Mouse (Mus musculus) forebrain, postnatal 0 days (tissue): Measurements from ENCODE around the gene Stambpl1. TPM values are rescaled to one million over a fixed set of nuclear protein-coding genes. Genes with fewer than 3 reads are reported as not detected.
"Not testable (repeated sequence)": the region's sequence is repeated elsewhere in the genome, so short reads cannot be mapped to it uniquely, and the experiment has no call there.

Source experiments
- ATAC-seq: fragments of 200-750 bp; cut with Nextera tagmentation; 2 replicates; pipeline ENCODE4 v1.8.0; 2017; ENCODE audit warnings: mild to moderate bottlenecking, moderate library complexity
- DNase-seq: peaks from one replicate; pipeline ENCODE4 v3.0.0-alpha.2; 2015
- H3K27ac ChIP-seq: fragments of 300-500 bp; sonication (generic); 2 replicates; pipeline ENCODE4 v1.5.1; 2014; ENCODE audit warnings: low read depth, mild to moderate bottlenecking, antibody characterized with exemption, low read length, moderate library complexity, mixed read lengths
- H3K27me3 ChIP-seq: fragments of 300-500 bp; sonication (generic); 2 replicates; pipeline ENCODE4 v1.6.1; 2014; ENCODE audit warnings: mild to moderate bottlenecking, low read length, mixed read lengths; ENCODE audit not compliant: insufficient read depth
- H3K36me3 ChIP-seq: fragments of 300-500 bp; sonication (generic); 2 replicates; pipeline ENCODE4 v1.6.1; 2014; ENCODE audit warnings: mild to moderate bottlenecking, moderate library complexity; ENCODE audit not compliant: insufficient read depth
- H3K4me1 ChIP-seq: fragments of 300-500 bp; sonication (generic); 2 replicates; pipeline ENCODE4 v1.6.1; 2014; ENCODE audit warnings: antibody characterized with exemption; ENCODE audit not compliant: insufficient read depth
- H3K4me2 ChIP-seq: fragments of 300-500 bp; sonication (generic); 2 replicates; pipeline ENCODE4 v1.6.1; 2014; ENCODE audit warnings: low read depth, mild to moderate bottlenecking, moderate library complexity
- H3K4me3 ChIP-seq: fragments of 300-500 bp; sonication (generic); 2 replicates; pipeline ENCODE4 v1.5.1; 2014; ENCODE audit warnings: low read depth, low read length, mixed read lengths
- H3K9ac ChIP-seq: fragments of 300-500 bp; sonication (generic); 2 replicates; pipeline ENCODE4 v1.6.1; 2014; ENCODE audit warnings: mild to moderate bottlenecking
- H3K9me3 ChIP-seq: fragments of 300-500 bp; sonication (generic); 2 replicates; pipeline ENCODE4 v1.6.1; 2016; ENCODE audit warnings: low read length
- CTCF ChIP-seq: sonication (generic); IDR thresholded peaks from 2 replicates; pipeline ENCODE4 v1.5.1; 2016; ENCODE audit warnings: antibody characterized with exemption, control low read depth, low read depth
- WGBS: fragments of 180-500 bp; shearing (Covaris S2); extraction: QIAGEN DNeasy Blood & Tissue Kit; methylation state at CpG from one replicate; pipeline ENCODE4 v1.1.7; 2014; 5-methylcytosine and 5-hydroxymethylcytosine counted together
- polyA plus RNA-seq: library from polyadenylated mRNA; unstranded; fragments of >200 nt; fragmentation: Nextera tagmentation; extraction: Ambion mirVana; gene quantifications from 2 replicates; pipeline ENCODE4 v1.2.1, GENCODE M21; 2015
- total RNA-seq: library from RNA; depleted of rRNA; stranded (reverse); fragments of >200 nt; gene quantifications from 2 replicates; pipeline ENCODE4 v1.2.3, GENCODE M21; 2014

Stambpl1 gene
- total and polyA plus RNA-seq, 2 experiments from 2014 or later: 17.7 to 22.8 TPM

DNA sequence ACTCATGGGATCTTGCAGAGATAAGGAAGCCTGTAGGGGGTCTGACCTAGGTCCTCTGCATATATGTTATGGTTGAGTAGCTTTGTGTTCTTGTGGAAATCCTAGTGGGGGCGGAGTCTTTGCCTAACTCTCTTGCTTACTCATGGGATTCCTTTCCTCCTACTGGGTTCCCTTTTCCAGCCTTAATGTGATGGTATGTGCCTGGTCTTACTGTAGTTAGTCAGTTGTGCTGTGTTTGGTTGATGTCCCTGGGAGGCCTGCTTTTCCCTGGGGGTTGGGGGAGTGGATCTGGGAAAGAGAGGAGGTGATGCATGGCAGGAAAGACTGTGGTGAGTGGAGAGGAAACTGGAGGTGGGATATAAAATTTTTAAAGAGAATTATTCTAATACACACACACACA is 6.0 kb downstream of the Stambpl1 start:
- Histone ChIP-seq H3K27me3 (no peaks in the 10 kb centered on the region), H3K4me1 (0 out of 2 replicates have a peak, but pooled peaks cover 8% of the 10 kb centered on the region), H3K36me3 (no peaks in the 10 kb centered on the region), H3K4me2 (no peak overlapping the region), H3K9me3 (no peaks in the 10 kb centered on the region), H3K27ac (no peak overlapping the region), H3K4me3 (no peak overlapping the region), H3K9ac (no peak overlapping the region)
- no peak for TF ChIP-seq CTCF
- no peak for ATAC-seq
- WGBS: 96% methylated on average over 1 of the region's 1 CpGs
- no peak for DNase-seq

DNA sequence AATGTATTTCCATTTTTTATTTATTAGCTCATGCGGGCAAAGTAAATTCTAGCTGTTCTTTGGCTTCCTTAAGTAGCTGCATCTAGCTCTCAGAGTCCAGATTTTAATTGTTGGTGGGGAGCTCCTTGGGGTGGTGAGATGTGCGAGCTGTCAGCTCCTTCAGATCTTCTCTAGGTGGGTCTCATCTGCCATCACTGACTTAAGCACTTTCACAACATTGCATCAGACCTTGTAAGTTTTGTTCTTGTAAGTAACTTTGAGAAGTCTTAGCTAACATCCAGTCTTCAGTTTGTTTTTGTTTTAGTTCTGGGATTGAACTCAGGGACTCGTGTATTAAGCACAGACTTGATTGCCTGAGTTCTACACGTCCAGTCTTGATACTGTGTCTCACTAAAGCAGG is 6.9 kb downstream of the Stambpl1 start:
- H3K4me2 ChIP-seq: no peak overlapping the region

DNA sequence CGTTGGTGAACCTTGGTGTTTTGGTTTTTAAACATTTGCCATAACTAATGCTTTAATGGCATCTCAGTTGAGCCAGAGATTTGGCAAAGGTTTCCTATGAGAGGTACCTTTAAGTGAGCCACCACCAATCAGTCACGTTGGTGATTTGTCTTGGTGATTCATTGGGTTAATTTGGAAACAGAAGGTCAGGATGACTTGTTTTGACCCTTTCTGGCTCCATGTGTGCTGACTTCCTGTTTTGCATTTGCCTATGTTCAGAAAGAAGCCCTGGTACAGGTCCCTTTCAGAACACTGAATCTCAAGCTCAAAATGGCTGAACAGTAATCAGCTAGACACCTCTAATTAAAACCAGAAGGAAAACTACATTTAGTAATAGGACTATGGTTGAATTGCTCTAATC is 7.5 kb downstream of the Stambpl1 start:
- ATAC-seq (no peak), DNase-seq (no peak)
- WGBS: 77% methylated on average over 2 of the region's 2 CpGs
- Histone ChIP-seq H3K4me2 (no peak overlapping the region), H3K9ac (no peak overlapping the region), H3K9me3 (no peaks in the 10 kb centered on the region), H3K27ac (no peak overlapping the region), H3K27me3 (no peaks in the 10 kb centered on the region), H3K36me3 (no peaks in the 10 kb centered on the region), H3K4me1 (no peaks in the 10 kb centered on the region), H3K4me3 (no peak overlapping the region)
- TF ChIP-seq CTCF: no peak

More for the DNA sequence above, 6.9 kb downstream of the Stambpl1 start:
- 0 out of 2 replicates have a peak, but pooled peaks cover under 1% of the 10 kb centered on the region for H3K4me1 ChIP-seq
- no peak overlapping the region for H3K27ac ChIP-seq
- DNase-seq (no peak), ATAC-seq (no peak)
- H3K9me3 ChIP-seq: no peaks in the 10 kb centered on the region
- no peaks in the 10 kb centered on the region for H3K36me3 ChIP-seq
- no peak overlapping the region for H3K9ac ChIP-seq
- H3K27me3 ChIP-seq: no peaks in the 10 kb centered on the region
- 88% methylated on average over 4 of the region's 4 CpGs for WGBS
- H3K4me3 ChIP-seq: no peak overlapping the region
- TF ChIP-seq CTCF: no peak

DNA sequence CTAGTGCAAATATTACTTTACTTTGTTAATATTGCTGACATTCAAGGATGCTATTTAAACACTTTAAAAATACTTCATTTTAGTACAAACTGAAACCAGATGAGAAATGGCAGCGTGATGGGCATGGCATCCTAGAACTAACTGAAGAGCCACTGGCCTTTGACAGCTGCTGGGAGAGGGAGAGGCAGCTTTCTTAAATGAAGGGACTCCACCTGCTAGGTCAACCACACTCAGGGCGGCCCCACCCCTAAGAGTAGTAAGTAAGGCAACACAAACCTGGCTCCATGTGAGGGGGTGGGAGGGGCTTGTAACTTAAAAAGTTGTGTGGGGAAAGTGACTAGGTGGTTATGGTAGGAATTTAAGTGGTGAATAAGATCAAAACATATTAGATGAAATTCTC is 10.6 kb downstream of the Stambpl1 start:
- DNase-seq: no peak
- Histone ChIP-seq H3K4me1 (no peaks in the 10 kb centered on the region), H3K36me3 (no peaks in the 10 kb centered on the region), H3K4me3 (no peak overlapping the region), H3K9ac (no peak overlapping the region), H3K9me3 (no peaks in the 10 kb centered on the region), H3K4me2 (no peak overlapping the region), H3K27me3 (no peaks in the 10 kb centered on the region), H3K27ac (no peak overlapping the region)
- ATAC-seq: no peak
- WGBS: 85% methylated on average over 2 of the region's 2 CpGs
- no peak for TF ChIP-seq CTCF

DNA sequence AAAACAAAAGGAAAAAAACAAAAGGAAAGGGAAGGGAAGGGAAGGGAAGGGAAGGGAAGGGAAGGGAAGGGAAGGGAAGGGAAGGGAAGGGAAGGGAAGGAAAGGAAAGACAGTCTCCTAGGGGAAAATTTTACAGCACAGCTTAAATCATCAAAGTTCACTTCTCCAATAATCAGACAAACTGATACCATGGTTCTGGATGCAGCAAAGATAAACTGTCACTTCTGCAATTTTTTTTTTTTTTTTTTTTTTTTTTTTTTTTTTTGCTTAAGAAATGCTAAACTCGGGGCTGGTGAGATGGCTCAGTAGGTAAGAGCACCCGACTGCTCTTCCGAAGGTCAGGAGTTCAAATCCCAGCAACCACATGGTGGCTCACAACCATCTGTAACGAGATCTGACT is 14.1 kb downstream of the Stambpl1 start:
- H3K9ac ChIP-seq, H3K9me3 ChIP-seq, DNase-seq, H3K27me3 ChIP-seq, H3K27ac ChIP-seq, ATAC-seq, H3K36me3 ChIP-seq, H3K4me1 ChIP-seq, H3K4me3 ChIP-seq, H3K4me2 ChIP-seq: not testable (repeated sequence)
- WGBS: 90% methylated on average over 3 of the region's 4 CpGs

DNA sequence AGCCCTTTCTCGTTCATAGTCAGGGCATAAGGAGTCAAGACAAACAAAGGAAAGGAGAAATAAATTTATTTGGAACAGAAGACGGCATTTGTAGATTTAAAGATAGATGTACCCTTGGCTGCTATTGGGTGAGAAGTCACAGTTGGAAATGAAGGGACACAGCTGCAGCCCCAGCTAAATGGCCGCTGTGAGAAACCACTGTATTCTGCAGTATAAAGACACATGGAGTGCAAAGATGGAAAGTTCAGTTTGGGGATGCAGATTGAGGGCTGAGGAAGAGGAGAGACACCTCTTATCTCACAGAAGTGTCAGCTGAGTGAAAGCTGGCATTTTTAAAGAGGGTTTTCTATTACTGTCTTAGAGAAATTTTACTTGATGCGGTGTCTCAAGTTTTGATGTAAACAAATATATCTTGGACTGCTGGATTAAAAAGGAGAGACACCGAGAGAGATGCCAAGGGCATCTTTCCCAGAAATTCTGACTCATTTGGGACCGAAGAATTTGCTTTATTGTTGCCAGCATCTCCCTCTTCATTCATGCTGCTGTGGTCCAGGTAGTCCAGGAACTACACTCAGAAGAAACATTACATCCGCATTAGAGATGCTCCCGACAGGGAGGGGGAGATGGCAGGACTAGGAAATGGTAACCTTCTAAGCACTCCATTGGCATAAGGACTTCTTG is 14.9 kb downstream of the Stambpl1 start:
- no peaks in the 10 kb centered on the region for H3K27me3 ChIP-seq
- no peak overlapping the region for H3K4me2 ChIP-seq
- H3K27ac ChIP-seq: no peak overlapping the region
- H3K36me3 ChIP-seq: no peaks in the 10 kb centered on the region
- H3K9me3 ChIP-seq: no peaks in the 10 kb centered on the region
- 79% methylated on average over 8 of the region's 8 CpGs for WGBS
- H3K9ac ChIP-seq: no peak overlapping the region
- H3K4me1 ChIP-seq: no peaks in the 10 kb centered on the region
- no peak overlapping the region for H3K4me3 ChIP-seq
- TF ChIP-seq CTCF: no peak
- DNase-seq (no peak), ATAC-seq (no peak)

DNA sequence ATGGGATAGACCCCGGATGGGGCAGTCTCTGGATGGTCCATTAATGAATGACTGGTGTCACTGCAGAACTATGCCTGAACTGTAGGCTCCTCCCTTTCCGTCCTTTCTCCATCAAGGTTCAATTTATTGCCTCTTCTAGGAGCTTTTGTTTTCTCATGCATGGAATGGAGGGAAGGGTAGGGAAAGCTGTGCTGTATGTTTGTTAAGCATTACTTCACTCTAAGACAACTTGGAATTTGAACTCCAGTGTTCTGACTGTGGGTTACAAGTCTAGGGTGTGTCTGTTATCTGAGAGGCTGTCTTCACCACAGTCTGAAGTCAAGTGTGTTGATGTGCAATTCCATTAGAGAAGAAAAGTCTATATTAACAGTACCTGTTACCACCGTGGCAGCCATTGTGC is 17.0 kb downstream of the Stambpl1 start:
- H3K27me3 ChIP-seq: no peaks in the 10 kb centered on the region
- no peak overlapping the region for H3K4me3 ChIP-seq
- ATAC-seq: no peak
- TF ChIP-seq CTCF: no peak
- H3K4me2 ChIP-seq: no peak overlapping the region
- H3K36me3 ChIP-seq: no peaks in the 10 kb centered on the region
- no peaks in the 10 kb centered on the region for H3K9me3 ChIP-seq
- no peak overlapping the region for H3K9ac ChIP-seq
- no peak overlapping the region for H3K27ac ChIP-seq
- H3K4me1 ChIP-seq: no peaks in the 10 kb centered on the region
- WGBS: 89% methylated on average over 3 of the region's 3 CpGs
- no peak for DNase-seq
